Mouse (Mus musculus) forebrain, embryonic 15.5 days (tissue): ENCODE measurements around the gene Ankrd33b. TPM values are rescaled to one million over a fixed set of nuclear protein-coding genes. Genes with fewer than 3 reads are reported as not detected.
A peak's percentile ranks its signal among the peaks of the same experiment; 100 is the strongest.

Source experiments
- ATAC-seq: fragments of 200-750 bp; cut with Nextera tagmentation; replicated peaks from 2 replicates; pipeline ENCODE4 v1.8.0; 2017; ENCODE audit warnings: mild to moderate bottlenecking, moderate TSS enrichment, moderate library complexity
- H3K27ac ChIP-seq: fragments of 300-500 bp; sonication (generic); replicated peaks from 2 replicates; pipeline ENCODE4 v1.5.1; 2015; ENCODE audit warnings: mild to moderate bottlenecking, inconsistent platforms
- H3K27me3 ChIP-seq: fragments of 300-500 bp; sonication (generic); 2 replicates; pipeline ENCODE4 v1.6.1; 2015; ENCODE audit warnings: inconsistent platforms
- H3K36me3 ChIP-seq: fragments of 300-500 bp; sonication (generic); 2 replicates; pipeline ENCODE4 v1.6.1; 2015; ENCODE audit warnings: mild to moderate bottlenecking, inconsistent platforms
- H3K4me1 ChIP-seq: fragments of 300-500 bp; sonication (generic); 2 replicates; pipeline ENCODE4 v1.6.1; 2015; ENCODE audit warnings: inconsistent platforms
- H3K4me2 ChIP-seq: fragments of 300-500 bp; sonication (generic); replicated peaks from 2 replicates; pipeline ENCODE4 v1.6.1; 2015; ENCODE audit warnings: mild to moderate bottlenecking, inconsistent platforms
- H3K4me3 ChIP-seq: fragments of 300-500 bp; sonication (generic); 2 replicates; pipeline ENCODE4 v1.5.1; 2015; ENCODE audit warnings: mild to moderate bottlenecking, inconsistent platforms
- H3K9ac ChIP-seq: fragments of 300-500 bp; sonication (generic); replicated peaks from 2 replicates; pipeline ENCODE4 v1.6.1; 2015; ENCODE audit warnings: mild to moderate bottlenecking, inconsistent platforms
- H3K9me3 ChIP-seq: fragments of 300-500 bp; sonication (generic); 2 replicates; pipeline ENCODE4 v1.6.1; 2016; ENCODE audit warnings: inconsistent platforms
- WGBS: fragments of 180-500 bp; shearing (Covaris S2); methylation state at CpG from one replicate; pipeline ENCODE4 v1.1.7; 2015; ENCODE audit warnings: mixed read lengths; 5-methylcytosine and 5-hydroxymethylcytosine counted together
- polyA plus RNA-seq: library from polyadenylated mRNA; unstranded; fragments of >200 nt; fragmentation: Nextera tagmentation; extraction: Ambion mirVana; gene quantifications from 2 replicates; pipeline ENCODE4 v1.2.1, GENCODE M21; 2015

Gene Ankrd33b
- polyA plus RNA-seq, 1 experiment from 2014 or later: 0.60 TPM

GRCm38 (mm10) chr15:31315630-31316231, 51.8 kb downstream of the Ankrd33b start:
- Histone ChIP-seq H3K36me3 (no peaks in the 10 kb centered on the region), H3K27me3 (no peaks in the 10 kb centered on the region), H3K4me2 (no peak overlapping the region), H3K4me3 (no peak overlapping the region), H3K27ac (no peak overlapping the region), H3K9me3 (no peaks in the 10 kb centered on the region), H3K9ac (no peak overlapping the region), H3K4me1 (peaks cover 20% of the 10 kb centered on the region)
- ATAC-seq: peak; percentile 84
- 2% methylated on average over 5 of the region's 5 CpGs for WGBS

GRCm38 (mm10) chr15:31312001-31312400, 55.5 kb downstream of the Ankrd33b start:
- H3K4me2 ChIP-seq: no peak overlapping the region
- H3K9me3 ChIP-seq: no peaks in the 10 kb centered on the region
- H3K4me1 ChIP-seq: no peaks in the 10 kb centered on the region
- ATAC-seq: no peak
- no peaks in the 10 kb centered on the region for H3K27me3 ChIP-seq
- 80% methylated on average over 2 of the region's 2 CpGs for WGBS
- H3K4me3 ChIP-seq: no peak overlapping the region
- no peak overlapping the region for H3K27ac ChIP-seq
- H3K36me3 ChIP-seq: no peaks in the 10 kb centered on the region
- H3K9ac ChIP-seq: no peak overlapping the region

GRCm38 (mm10) chr15:31309526-31309925, 58.0 kb downstream of the Ankrd33b start:
- ATAC-seq: no peak

GRCm38 (mm10) chr15:31306726-31307125, 60.8 kb downstream of the Ankrd33b start:
- no peak overlapping the region for H3K4me2 ChIP-seq
- WGBS: 81% methylated on average over 4 of the region's 4 CpGs
- ATAC-seq: no peak
- no peaks in the 10 kb centered on the region for H3K9me3 ChIP-seq
- no peaks in the 10 kb centered on the region for H3K4me1 ChIP-seq
- no peaks in the 10 kb centered on the region for H3K27me3 ChIP-seq
- H3K27ac ChIP-seq: no peak overlapping the region
- no peak overlapping the region for H3K9ac ChIP-seq
- no peak overlapping the region for H3K4me3 ChIP-seq
- no peaks in the 10 kb centered on the region for H3K36me3 ChIP-seq

More at GRCm38 (mm10) chr15:31309526-31309925, 58.0 kb downstream of the Ankrd33b start:
- H3K4me2 ChIP-seq: no peak overlapping the region
- no peak overlapping the region for H3K4me3 ChIP-seq
- H3K9ac ChIP-seq: no peak overlapping the region
- H3K9me3 ChIP-seq: no peaks in the 10 kb centered on the region
- no peaks in the 10 kb centered on the region for H3K36me3 ChIP-seq
- H3K27ac ChIP-seq: no peak overlapping the region
- H3K27me3 ChIP-seq: no peaks in the 10 kb centered on the region
- H3K4me1 ChIP-seq: no peaks in the 10 kb centered on the region
- 70% methylated on average over 15 of the region's 15 CpGs for WGBS

- ATAC-seq: no peak
- no peaks in the 10 kb centered on the region for H3K27me3 ChIP-seq
- no peaks in the 10 kb centered on the region for H3K9me3 ChIP-seq
- no peaks in the 10 kb centered on the region for H3K36me3 ChIP-seq
- WGBS: 52% methylated on average over 6 of the region's 6 CpGs
- no peak overlapping the region for H3K27ac ChIP-seq
- no peak overlapping the region for H3K9ac ChIP-seq
- H3K4me1 ChIP-seq: no peaks in the 10 kb centered on the region
- H3K4me3 ChIP-seq: no peak overlapping the region
- no peak overlapping the region for H3K4me2 ChIP-seq
Measured at GRCm38 (mm10) chr15:31305181-31305580, 62.3 kb downstream of the Ankrd33b start.

- Histone ChIP-seq H3K9ac (no peak overlapping the region), H3K4me1 (0 out of 2 replicates have a peak, but pooled peaks cover 3% of the 10 kb centered on the region), H3K27ac (no peak overlapping the region), H3K4me2 (no peak overlapping the region), H3K4me3 (no peak overlapping the region), H3K9me3 (no peaks in the 10 kb centered on the region), H3K27me3 (no peaks in the 10 kb centered on the region), H3K36me3 (no peaks in the 10 kb centered on the region)
- no peak for ATAC-seq
- WGBS: 81% methylated on average over 3 of the region's 3 CpGs
Measured at GRCm38 (mm10) chr15:31304302-31304701, 63.2 kb downstream of the Ankrd33b start.

- H3K4me3 ChIP-seq: no peak overlapping the region
- H3K4me2 ChIP-seq: no peak overlapping the region
- peaks cover 1% of the 10 kb centered on the region; the same call in 1 of the 2 replicates for H3K27me3 ChIP-seq
- no peak for ATAC-seq
- H3K4me1 ChIP-seq: peaks cover 4% of the 10 kb centered on the region; the same call in 1 of the 2 replicates
- 64% methylated on average over 12 of the region's 12 CpGs for WGBS
- H3K9me3 ChIP-seq: no peaks in the 10 kb centered on the region
- no peak overlapping the region for H3K9ac ChIP-seq
- no peaks in the 10 kb centered on the region for H3K36me3 ChIP-seq
- no peak overlapping the region for H3K27ac ChIP-seq
Measured at GRCm38 (mm10) chr15:31302293-31302990, 65.1 kb downstream of the Ankrd33b start.

- no peak for ATAC-seq
- no peak overlapping the region for H3K4me2 ChIP-seq
- no peak overlapping the region for H3K27ac ChIP-seq
- H3K4me1 ChIP-seq: peaks cover 11% of the 10 kb centered on the region
- H3K36me3 ChIP-seq: no peaks in the 10 kb centered on the region
- no peak overlapping the region for H3K9ac ChIP-seq
- H3K9me3 ChIP-seq: no peaks in the 10 kb centered on the region
- H3K27me3 ChIP-seq: peaks cover 16% of the 10 kb centered on the region; the same call in 1 of the 2 replicates
- 59% methylated on average over 6 of the region's 6 CpGs for WGBS
- H3K4me3 ChIP-seq: no peak overlapping the region
Measured at GRCm38 (mm10) chr15:31299258-31299917, 68.1 kb downstream of the Ankrd33b start.

- Histone ChIP-seq H3K27me3 (peaks cover 16% of the 10 kb centered on the region; the same call in 1 of the 2 replicates), H3K4me2 (peak overlapping the region; percentile 60), H3K27ac (no peak overlapping the region), H3K9ac (peak overlapping the region; percentile 45; the same call in 1 of the 2 replicates), H3K4me3 (peak overlapping the region; percentile 40), H3K4me1 (peaks cover 11% of the 10 kb centered on the region), H3K36me3 (no peaks in the 10 kb centered on the region), H3K9me3 (no peaks in the 10 kb centered on the region)
- WGBS: 19% methylated on average over 13 of the region's 13 CpGs
- no peak; the same call in 1 of the 2 replicates for ATAC-seq
Measured at GRCm38 (mm10) chr15:31297777-31298137, 69.8 kb downstream of the Ankrd33b start.

GRCm38 (mm10) chr15:31296882-31297776, 70.4 kb downstream of the Ankrd33b start:
- Histone ChIP-seq H3K36me3 (no peaks in the 10 kb centered on the region), H3K4me3 (peak overlapping the region; percentile 40), H3K4me2 (peak overlapping the region; percentile 60), H3K9ac (peak overlapping the region; percentile 45), H3K9me3 (no peaks in the 10 kb centered on the region), H3K27me3 (peaks cover 16% of the 10 kb centered on the region; the same call in 1 of the 2 replicates), H3K27ac (no peak overlapping the region), H3K4me1 (peaks cover 11% of the 10 kb centered on the region)
- WGBS: 6% methylated on average over 40 of the region's 40 CpGs
- peak; percentile 42; the same call in 1 of the 2 replicates for ATAC-seq

- H3K4me1 ChIP-seq: peaks cover 8% of the 10 kb centered on the region
- no peak for ATAC-seq
- H3K27me3 ChIP-seq: peaks cover 16% of the 10 kb centered on the region; the same call in 1 of the 2 replicates
- no peak overlapping the region for H3K4me3 ChIP-seq
- WGBS: 5% methylated on average over 2 of the region's 2 CpGs
- no peak overlapping the region for H3K27ac ChIP-seq
- no peaks in the 10 kb centered on the region for H3K36me3 ChIP-seq
- no peaks in the 10 kb centered on the region for H3K9me3 ChIP-seq
- H3K9ac ChIP-seq: no peak overlapping the region
- H3K4me2 ChIP-seq: no peak overlapping the region
Measured at GRCm38 (mm10) chr15:31294311-31294710, 73.2 kb downstream of the Ankrd33b start.
